Mouse (Mus musculus) olfactory bulb, adult 2 months (tissue): ENCODE data around the gene Crcp.
A peak's percentile ranks its signal among the peaks of the same experiment; 100 is the strongest.

Experiments used
- CTCF ChIP-seq: fragments of 200-500 bp; IDR thresholded peaks from 2 replicates; pipeline ENCODE4 v1.5.1; 2012; ENCODE audit warnings: low read depth, mild to moderate bottlenecking, low read length, moderate library complexity; ENCODE audit not compliant: insufficient read depth
- POLR2A ChIP-seq: fragments of 200-500 bp; IDR thresholded peaks from 2 replicates; pipeline ENCODE4 v1.6.1; 2012; ENCODE audit warnings: mild to moderate bottlenecking, low read depth, low read length, moderate library complexity; ENCODE audit not compliant: insufficient read depth

GRCm38 (mm10) chr5:130023767-130024539 lies 5.1 kb upstream of the Crcp start:
- peak; percentile 39; the same call in 1 of the 2 replicates for TF ChIP-seq CTCF
- no peak for TF ChIP-seq POLR2A
